Mouse (Mus musculus): ENCODE data around the gene Smarcb1. TPM values are rescaled to one million over a fixed set of nuclear protein-coding genes. Genes with fewer than 3 reads are reported as not detected.

Smarcb1 gene
- polyA plus RNA-seq, 1 experiment from 2014 or later = 109 TPM

DNA sequence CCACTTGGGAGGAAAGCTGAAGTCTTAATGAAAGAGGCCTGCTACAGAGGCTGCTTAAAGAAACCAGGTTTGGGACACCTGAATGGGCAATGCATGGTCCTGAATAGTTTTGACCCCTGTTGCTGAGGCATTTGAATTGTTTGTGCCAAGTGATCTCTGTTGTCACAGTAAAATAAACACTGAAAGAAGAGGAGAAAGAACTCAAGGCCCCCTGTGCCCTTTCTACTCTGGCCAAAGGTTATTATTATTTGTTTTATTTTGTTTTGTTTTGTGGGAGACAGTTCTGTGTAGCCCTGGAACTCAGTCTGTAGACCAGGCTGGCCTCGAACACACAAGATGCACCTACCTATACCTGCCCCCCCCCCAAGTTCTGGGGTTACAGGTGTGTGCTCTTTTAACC, 13.6 kb upstream of the Smarcb1 start:
- peaks cover 12% of the 10 kb centered on the region; the same call in 1 of the 2 replicates for H3K4me1 ChIP-seq (ENCODE audit: insufficient read depth, low read depth, low read length)
- 50% methylated on average over 1 of the region's 1 CpGs for WGBS
- no peak overlapping the region for H3K9ac ChIP-seq (replicated peaks; ENCODE audit: low read depth)

DNA sequence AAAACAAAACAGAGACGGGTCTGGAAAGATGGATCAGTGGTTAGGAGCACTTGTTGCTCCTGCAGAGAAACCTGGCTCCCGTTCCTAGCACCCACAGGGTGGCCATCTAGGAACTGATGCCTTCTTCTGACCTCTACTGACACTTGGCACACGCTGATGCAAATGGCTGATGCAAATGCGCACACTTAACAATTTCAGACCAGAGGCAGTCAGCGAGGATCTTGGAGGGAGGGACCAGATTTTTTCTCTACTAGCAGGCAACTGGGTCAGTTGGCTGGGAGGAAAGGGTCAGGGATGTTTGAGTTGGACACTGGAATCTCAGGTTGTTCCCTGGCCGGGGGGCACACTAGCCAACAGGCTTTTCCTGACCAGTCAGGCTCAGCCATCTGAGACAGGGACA, 11.5 kb upstream of the Smarcb1 start, which contains the start of gene Chchd10:
TSS of gene Chchd10 (plus strand) at position 240 of the 400 bp plus-strand sequence.
- Histone ChIP-seq H3K27me3 (replicated peaks; ENCODE audit: insufficient read depth, low read length) (0 out of 2 replicates have a peak, but pooled peaks cover 5% of the 10 kb centered on the region), H3K27ac (ENCODE audit: low read length) (peak within 1 kb of the TSS; percentile 75), H3K4me2 (replicated peaks; ENCODE audit: low read depth, low read length) (peak within 1 kb of the TSS; percentile 94), H3K4me3 (ENCODE audit: low read depth, low read length) (peak within 1 kb of the TSS; percentile 50), H3K9ac (replicated peaks; ENCODE audit: low read depth) (peak within 1 kb of the TSS; percentile 52), H3K36me3 (ENCODE audit: insufficient read depth, low read length) (no peaks in the 10 kb centered on the region), H3K9me3 (ENCODE audit: low read length) (no peaks in the 10 kb centered on the region), H3K4me1 (ENCODE audit: insufficient read depth, low read depth, low read length) (peaks cover 12% of the 10 kb centered on the region; the same call in 1 of the 2 replicates)
- no peak for TF ChIP-seq CTCF (IDR thresholded peaks at IDR 0.05)
- no peak for TF ChIP-seq EP300 (IDR thresholded peaks at IDR 0.05)
- WGBS = 40% methylated on average over 6 of the region's 6 CpGs
- DNase-seq (ENCODE audit: low spot score) = no peak
- no peak for ATAC-seq

More for the DNA sequence above, 13.6 kb upstream of the Smarcb1 start:
- no peak for ATAC-seq
- H3K27me3 ChIP-seq (replicated peaks; ENCODE audit: insufficient read depth, low read length) = 0 out of 2 replicates have a peak, but pooled peaks cover 5% of the 10 kb centered on the region
- no peak for TF ChIP-seq CTCF (IDR thresholded peaks at IDR 0.05)
- no peak for TF ChIP-seq EP300 (IDR thresholded peaks at IDR 0.05)
- no peak overlapping the region for H3K4me3 ChIP-seq (ENCODE audit: low read depth, low read length)
- no peak overlapping the region for H3K27ac ChIP-seq (ENCODE audit: low read length)
- no peaks in the 10 kb centered on the region for H3K36me3 ChIP-seq (ENCODE audit: insufficient read depth, low read length)
- no peak for DNase-seq (ENCODE audit: low spot score)
- no peaks in the 10 kb centered on the region for H3K9me3 ChIP-seq (ENCODE audit: low read length)
- no peak overlapping the region for H3K4me2 ChIP-seq (replicated peaks; ENCODE audit: low read depth, low read length)

DNA sequence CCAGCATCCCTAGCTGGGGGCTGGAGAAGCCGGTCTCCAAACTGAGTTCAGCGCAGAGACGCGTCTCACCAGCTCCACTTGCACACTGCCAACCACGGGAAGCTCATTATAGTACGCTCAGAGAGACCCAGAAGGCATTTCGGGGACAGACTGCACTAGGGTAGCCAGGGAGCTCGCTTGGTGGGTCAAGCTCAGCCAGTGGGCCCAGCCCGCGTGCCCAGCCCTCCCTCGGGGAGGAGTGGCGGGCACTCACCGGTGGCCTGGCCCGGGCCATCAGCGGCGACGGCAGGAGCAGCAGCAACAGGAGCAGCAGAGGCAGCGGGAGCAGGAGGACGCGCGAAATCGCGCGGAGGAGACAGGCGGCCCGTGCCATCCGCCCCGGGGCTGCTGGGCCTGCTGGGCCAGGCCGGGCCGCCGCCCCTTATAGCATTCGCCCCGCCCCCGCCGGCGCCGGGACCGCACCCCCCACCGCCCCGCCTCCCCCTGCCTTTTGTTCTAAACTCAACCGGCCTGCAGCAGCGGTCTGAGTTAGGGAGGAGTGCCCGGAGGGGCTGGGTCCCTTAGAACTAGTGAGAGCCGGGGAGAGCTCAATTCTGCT, 10.8 kb upstream of the Smarcb1 start:
- ATAC-seq = peak; percentile 69
- peak overlapping the region; percentile 75 for H3K27ac ChIP-seq (ENCODE audit: low read length)
- H3K36me3 ChIP-seq (ENCODE audit: insufficient read depth, low read length) = 0 out of 2 replicates have a peak, but pooled peaks cover 5% of the 10 kb centered on the region
- H3K9ac ChIP-seq (replicated peaks; ENCODE audit: low read depth) = peak overlapping the region; percentile 52
- DNase-seq (ENCODE audit: low spot score) = peak; percentile 69
- H3K27me3 ChIP-seq (replicated peaks; ENCODE audit: insufficient read depth, low read length) = 0 out of 2 replicates have a peak, but pooled peaks cover 5% of the 10 kb centered on the region
- H3K4me2 ChIP-seq (replicated peaks; ENCODE audit: low read depth, low read length) = peak overlapping the region; percentile 94
- TF ChIP-seq CTCF (IDR thresholded peaks at IDR 0.05) (no peak), EP300 (IDR thresholded peaks at IDR 0.05) (no peak)
- H3K4me1 ChIP-seq (ENCODE audit: insufficient read depth, low read depth, low read length) = peaks cover 12% of the 10 kb centered on the region; the same call in 1 of the 2 replicates
- 3% methylated on average over 37 of the region's 44 CpGs for WGBS
- no peaks in the 10 kb centered on the region for H3K9me3 ChIP-seq (ENCODE audit: low read length)
- peak overlapping the region; percentile 50 for H3K4me3 ChIP-seq (ENCODE audit: low read depth, low read length)

DNA sequence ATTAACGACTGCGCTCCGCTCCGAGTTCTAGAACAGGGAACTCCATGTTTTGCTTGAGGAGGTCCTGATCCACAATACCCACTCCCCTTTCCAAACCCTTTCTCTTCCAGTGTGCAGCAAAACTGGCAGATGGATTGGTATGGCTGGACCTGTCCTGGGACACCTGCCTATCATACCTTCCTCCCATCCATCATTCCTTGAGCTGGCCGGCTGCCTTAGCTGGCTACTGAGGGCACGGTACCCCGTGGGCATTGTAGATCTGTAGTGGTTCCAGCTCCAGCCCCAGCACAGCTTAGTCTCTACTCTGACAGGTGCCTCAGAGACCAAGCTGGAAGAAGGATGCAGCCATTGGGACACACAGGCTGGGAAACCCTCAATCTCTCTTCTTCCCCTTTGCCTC, 9.9 kb upstream of the Smarcb1 start:
- peak overlapping the region; percentile 62; the same call in 1 of the 2 replicates for H3K27ac ChIP-seq (ENCODE audit: low read length)
- peaks cover 12% of the 10 kb centered on the region; the same call in 1 of the 2 replicates for H3K4me1 ChIP-seq (ENCODE audit: insufficient read depth, low read depth, low read length)
- no peak for ATAC-seq

DNA sequence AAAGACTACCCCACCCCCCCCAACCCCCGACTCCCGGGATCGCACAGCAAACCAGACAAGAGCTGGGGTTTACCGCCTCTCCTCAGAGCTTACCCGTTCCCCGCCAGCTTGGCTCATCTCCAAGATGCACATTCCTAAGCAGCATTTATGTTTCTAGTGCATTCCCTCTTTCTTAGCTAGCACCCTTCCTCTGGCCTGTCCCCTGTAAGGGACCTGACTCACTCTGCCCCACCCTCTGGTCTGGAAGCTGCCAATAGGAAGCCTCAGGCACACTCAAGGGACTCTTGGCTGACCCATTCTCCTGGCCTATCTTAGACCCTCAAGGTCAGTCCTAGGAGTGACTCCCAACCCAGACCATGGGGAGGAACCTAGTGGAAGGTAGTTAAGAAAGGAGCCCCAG, 8.9 kb upstream of the Smarcb1 start:
- ATAC-seq = peak; percentile 86

More for the DNA sequence above, 9.9 kb upstream of the Smarcb1 start:
- Histone ChIP-seq H3K36me3 (ENCODE audit: insufficient read depth, low read length) (0 out of 2 replicates have a peak, but pooled peaks cover 5% of the 10 kb centered on the region), H3K4me3 (ENCODE audit: low read depth, low read length) (peak overlapping the region; percentile 21; the same call in 1 of the 2 replicates), H3K9ac (replicated peaks; ENCODE audit: low read depth) (no peak overlapping the region), H3K4me2 (replicated peaks; ENCODE audit: low read depth, low read length) (peak overlapping the region; percentile 94), H3K27me3 (replicated peaks; ENCODE audit: insufficient read depth, low read length) (0 out of 2 replicates have a peak, but pooled peaks cover 5% of the 10 kb centered on the region), H3K9me3 (ENCODE audit: low read length) (no peaks in the 10 kb centered on the region)
- WGBS = 24% methylated on average over 7 of the region's 7 CpGs
- no peak for DNase-seq (ENCODE audit: low spot score)
- TF ChIP-seq EP300 (IDR thresholded peaks at IDR 0.05) (no peak), CTCF (IDR thresholded peaks at IDR 0.05) (no peak)

DNA sequence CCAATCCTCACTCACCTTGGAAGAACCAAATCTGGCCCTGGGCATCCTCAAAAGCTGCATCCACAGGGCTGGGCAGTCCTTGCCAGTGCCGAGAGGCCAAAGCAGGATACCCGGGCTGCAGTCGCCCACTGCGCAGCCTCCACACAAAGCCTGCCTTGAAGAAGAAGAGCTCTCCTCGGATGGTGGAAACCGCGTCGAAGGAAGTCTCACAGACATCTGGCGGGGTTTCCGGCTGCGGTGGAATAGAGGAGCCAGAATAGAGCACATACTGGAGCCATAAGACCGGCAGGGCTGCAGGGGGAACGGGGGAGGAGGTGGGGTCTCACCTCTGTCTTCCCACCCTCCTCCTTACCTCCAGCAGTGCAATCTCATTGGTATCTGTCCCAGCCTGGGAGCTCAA, 5.0 kb upstream of the Smarcb1 start:
- Histone ChIP-seq H3K27me3 (replicated peaks; ENCODE audit: insufficient read depth, low read length) (0 out of 2 replicates have a peak, but pooled peaks cover under 1% of the 10 kb centered on the region), H3K9ac (replicated peaks; ENCODE audit: low read depth) (no peak overlapping the region), H3K9me3 (ENCODE audit: low read length) (no peaks in the 10 kb centered on the region), H3K4me2 (replicated peaks; ENCODE audit: low read depth, low read length) (no peak overlapping the region), H3K36me3 (ENCODE audit: insufficient read depth, low read length) (0 out of 2 replicates have a peak, but pooled peaks cover 5% of the 10 kb centered on the region), H3K27ac (ENCODE audit: low read length) (no peak overlapping the region), H3K4me3 (ENCODE audit: low read depth, low read length) (no peak overlapping the region), H3K4me1 (ENCODE audit: insufficient read depth, low read depth, low read length) (peaks cover 5% of the 10 kb centered on the region; the same call in 1 of the 2 replicates)
- DNase-seq (ENCODE audit: low spot score) (no peak), ATAC-seq (no peak)
- WGBS = 66% methylated on average over 13 of the region's 13 CpGs
- TF ChIP-seq CTCF (IDR thresholded peaks at IDR 0.05) (no peak), EP300 (IDR thresholded peaks at IDR 0.05) (no peak)

More for the DNA sequence above, 8.9 kb upstream of the Smarcb1 start:
- TF ChIP-seq EP300 (IDR thresholded peaks at IDR 0.05) (peak; percentile 73), CTCF (IDR thresholded peaks at IDR 0.05) (no peak)
- H3K27ac ChIP-seq (ENCODE audit: low read length) = peak overlapping the region; percentile 62; the same call in 1 of the 2 replicates
- H3K9me3 ChIP-seq (ENCODE audit: low read length) = no peaks in the 10 kb centered on the region
- H3K9ac ChIP-seq (replicated peaks; ENCODE audit: low read depth) = no peak overlapping the region
- 0 out of 2 replicates have a peak, but pooled peaks cover 5% of the 10 kb centered on the region for H3K27me3 ChIP-seq (replicated peaks; ENCODE audit: insufficient read depth, low read length)
- H3K4me2 ChIP-seq (replicated peaks; ENCODE audit: low read depth, low read length) = peak overlapping the region; percentile 94
- H3K4me1 ChIP-seq (ENCODE audit: insufficient read depth, low read depth, low read length) = peaks cover 12% of the 10 kb centered on the region; the same call in 1 of the 2 replicates
- H3K36me3 ChIP-seq (ENCODE audit: insufficient read depth, low read length) = 0 out of 2 replicates have a peak, but pooled peaks cover 5% of the 10 kb centered on the region
- no peak overlapping the region for H3K4me3 ChIP-seq (ENCODE audit: low read depth, low read length)
- WGBS = 10% methylated on average over 6 of the region's 6 CpGs
- DNase-seq (ENCODE audit: low spot score) = peak; percentile 88
